8 mouse cellular contexts compared by ENCODE assay signal in genomic region chr5:149380388-149380916, GRCm38 (mm10). TPM values are rescaled to one million over a fixed set of nuclear protein-coding genes. Genes with fewer than 3 reads are reported as not detected.
DNase-seq lines count a peak whose midpoint lies in the region; ATAC-seq and TF ChIP-seq lines count a peak whose summit lies in the region.

No protein-coding gene starts in this region.

- H3K4me2 ChIP-seq in neural tube, embryonic 15.5 days, result no peak overlapping the region
- no peak overlapping the region for H3K4me2 ChIP-seq in intestine, postnatal 0 days (replicated peaks; ENCODE audit: low read depth)

- H3K4me1 ChIP-seq in neural tube, embryonic 15.5 days, result peaks cover 48% of the 10 kb centered on the region
- H3K4me1 ChIP-seq in intestine, postnatal 0 days (replicated peaks; ENCODE audit: control insufficient read depth, insufficient read depth, low read length), result no peaks in the 10 kb centered on the region

- H3K27ac ChIP-seq in gastrocnemius, adult 2 months, result peak overlapping the region; percentile 87
- H3K27ac ChIP-seq in neural tube, embryonic 15.5 days (replicated peaks), result peak overlapping the region; percentile 82
- no peak overlapping the region for H3K27ac ChIP-seq in intestine, postnatal 0 days (ENCODE audit: low read depth, low read length)

- peak; percentile 62 for ATAC-seq in frontal cortex, adult (ENCODE audit: low TSS enrichment)
- peak; percentile 71 for ATAC-seq in neural tube, embryonic 15.5 days (ENCODE audit: low FRiP score)
- ATAC-seq in cerebellum, adult (ENCODE audit: insufficient number of reproducible peaks, low FRiP score, low TSS enrichment), result no peak
- ATAC-seq in intestine, postnatal 0 days, result no peak
- no peak for ATAC-seq in monocyte, adult 5-6 weeks (replicated peaks; ENCODE audit: insufficient number of reproducible peaks, low FRiP score, low TSS enrichment, poor library complexity, severe bottlenecking)

- no peak overlapping the region for H3K9ac ChIP-seq in neural tube, embryonic 15.5 days (replicated peaks)
- H3K9ac ChIP-seq in intestine, postnatal 0 days (ENCODE audit: low read depth, low read length), result no peak overlapping the region

- no peaks in the 10 kb centered on the region for H3K9me3 ChIP-seq in neural tube, embryonic 15.5 days (replicated peaks)
- no peaks in the 10 kb centered on the region for H3K9me3 ChIP-seq in intestine, postnatal 0 days (ENCODE audit: control insufficient read depth)

- H3K4me3 ChIP-seq in gastrocnemius, adult 2 months, result no peak overlapping the region
- no peak overlapping the region for H3K4me3 ChIP-seq in neural tube, embryonic 15.5 days (replicated peaks)
- H3K4me3 ChIP-seq in intestine, postnatal 0 days (ENCODE audit: low read depth, low read length), result no peak overlapping the region

- intact Hi-C loops in gastrocnemius, adult 2 months (cut with DNase I), result no loop called here
- intact Hi-C loops in gastrocnemius, postnatal 36 days (cut with DNase I), result no loop called here

- DNase-seq in gastrocnemius, adult 2 months, result peak; percentile 44
- no peak for DNase-seq in gastrocnemius, postnatal 36 days
- peak; percentile 17 to 65 for DNase-seq in left cerebral cortex, adult 8-10 months (ENCODE audit: low spot score in 2 of 2)

- no peaks in the 10 kb centered on the region for H3K36me3 ChIP-seq in neural tube, embryonic 15.5 days
- no peaks in the 10 kb centered on the region for H3K36me3 ChIP-seq in intestine, postnatal 0 days (ENCODE audit: control insufficient read depth, insufficient read depth)

- H3K27me3 ChIP-seq in neural tube, embryonic 15.5 days (replicated peaks), result no peaks in the 10 kb centered on the region
- no peaks in the 10 kb centered on the region for H3K27me3 ChIP-seq in intestine, postnatal 0 days (replicated peaks; ENCODE audit: control insufficient read depth, insufficient read depth, low read length)

- TF ChIP-seq CTCF in gastrocnemius, adult 2 months (IDR thresholded peaks at IDR 0.05), result no peak
- no peak for TF ChIP-seq CTCF in intestine, postnatal 0 days (IDR thresholded peaks at IDR 0.05; ENCODE audit: low read depth)

- WGBS in neural tube, embryonic 15.5 days, result 10% methylated on average over 8 of the region's 8 CpGs
- WGBS in intestine, postnatal 0 days, result 72% methylated on average over 8 of the region's 8 CpGs

RNA-seq across cellular contexts. Expression of gene Medag, which starts 31.1 kb away (rescaled TPM):
- total RNA-seq in gastrocnemius, adult 2 months (2021), result 10 to 100 TPM; 12.6 to 15.1 TPM
- total RNA-seq in gastrocnemius, postnatal 36 days (2021), result 10 to 100 TPM; 14.9 to 15.1 TPM
- total RNA-seq in left cerebral cortex, adult 8-10 months (2022), result 10 to 100 TPM; 12.1 to 17.6 (median 15.0) TPM
- 1.8 and 2.5 TPM in 2 replicates for polyA plus RNA-seq in neural tube, embryonic 15.5 days (2015; fragmentation: Nextera tagmentation; extraction: Ambion mirVana)
- polyA plus RNA-seq in intestine, postnatal 0 days (2015; fragmentation: Nextera tagmentation; extraction: Ambion mirVana), result 1.6 and 2.2 TPM in 2 replicates
- not detected in 3 replicates for total RNA-seq in monocyte, adult 5-6 weeks (2017)

RNA-seq across cellular contexts. Expression of gene Tex26, which starts 59.0 kb away (rescaled TPM):
- total RNA-seq in gastrocnemius, adult 2 months (2021), result not detected
- total RNA-seq in gastrocnemius, postnatal 36 days (2021), result not detected
- 1 to 10 TPM in 1 of 4 experiments, under 1 TPM in 3; 0.32 to 1.6 (median 0.80) TPM for total RNA-seq in left cerebral cortex, adult 8-10 months (2022)
- 0.73 and 0.78 TPM in 2 replicates for polyA plus RNA-seq in neural tube, embryonic 15.5 days (2015; fragmentation: Nextera tagmentation; extraction: Ambion mirVana)
- 0.24 and 0.38 TPM in 2 replicates for polyA plus RNA-seq in intestine, postnatal 0 days (2015; fragmentation: Nextera tagmentation; extraction: Ambion mirVana)
- total RNA-seq in monocyte, adult 5-6 weeks (2017), result not detected in 3 replicates

Comparison
In these comparisons a context has a peak if more than half of its experiments do, and no peak if none do; other contexts are left out.
1. DNase-seq: peak in gastrocnemius, adult 2 months (single experiment) and left cerebral cortex, adult 8-10 months (2 of 2); none in gastrocnemius, postnatal 36 days (0 of 2).
2. ATAC-seq: peak in frontal cortex, adult (single experiment) and neural tube, embryonic 15.5 days (single experiment); none in cerebellum, adult (single experiment), intestine, postnatal 0 days (single experiment) and monocyte, adult 5-6 weeks (single experiment).
3. RNA of gene Medag, which starts 31.1 kb away (total RNA-seq): 12.1 to 17.6 TPM in left cerebral cortex, adult 8-10 months, 12.6 to 15.1 TPM in gastrocnemius, adult 2 months and 14.9 to 15.1 TPM in gastrocnemius, postnatal 36 days; not detected in monocyte, adult 5-6 weeks; every median in the first group is over 10 times any median in the second.